Mouse (Mus musculus) heart, embryonic 16.5 days (tissue): ENCODE measurements around the gene Gm10645. TPM values are rescaled to one million over a fixed set of nuclear protein-coding genes. Genes with fewer than 3 reads are reported as not detected.

ENCODE experiments used
- ATAC-seq: fragments of 200-750 bp; cut with Nextera tagmentation; replicated peaks from 2 replicates; pipeline ENCODE4 v1.8.0; 2017; ENCODE audit warnings: moderate number of reproducible peaks; ENCODE audit not compliant: insufficient read depth, low FRiP score; ENCODE audit errors: extremely low read depth
- H3K27ac ChIP-seq: fragments of 300-500 bp; sonication (generic); 2 replicates; pipeline ENCODE4 v1.5.1; 2014; ENCODE audit warnings: mild to moderate bottlenecking, low read length, control low read depth, moderate library complexity
- H3K27me3 ChIP-seq: fragments of 300-500 bp; sonication (generic); 2 replicates; pipeline ENCODE4 v1.6.1; 2014; ENCODE audit warnings: low read length, mixed read lengths; ENCODE audit not compliant: control insufficient read depth, insufficient read depth
- H3K36me3 ChIP-seq: fragments of 300-500 bp; sonication (generic); 2 replicates; pipeline ENCODE4 v1.6.1; 2014; ENCODE audit not compliant: control insufficient read depth, insufficient read depth
- H3K4me1 ChIP-seq: fragments of 300-500 bp; sonication (generic); 2 replicates; pipeline ENCODE4 v1.6.1; 2014; ENCODE audit warnings: low read length, mixed read lengths; ENCODE audit not compliant: control insufficient read depth, insufficient read depth
- H3K4me2 ChIP-seq: fragments of 300-500 bp; sonication (generic); 2 replicates; pipeline ENCODE4 v1.6.1; 2014; ENCODE audit warnings: low read depth, mild to moderate bottlenecking, control low read depth, low read length
- H3K4me3 ChIP-seq: fragments of 300-500 bp; sonication (generic); 2 replicates; pipeline ENCODE4 v1.5.1; 2014; ENCODE audit warnings: mild to moderate bottlenecking, control low read depth, low read length
- H3K9ac ChIP-seq: fragments of 300-500 bp; sonication (generic); 2 replicates; pipeline ENCODE4 v1.6.1; 2014; ENCODE audit warnings: low read length, control low read depth
- H3K9me3 ChIP-seq: fragments of 300-500 bp; sonication (generic); replicated peaks from 2 replicates; pipeline ENCODE4 v1.6.1; 2016; ENCODE audit warnings: low read length; ENCODE audit not compliant: control insufficient read depth
- WGBS: fragments of 180-500 bp; shearing (Covaris S2); extraction: QIAGEN DNeasy Blood & Tissue Kit; methylation state at CpG from one replicate; pipeline ENCODE4 v1.1.7; 2014; 5-methylcytosine and 5-hydroxymethylcytosine counted together
- polyA plus RNA-seq: library from polyadenylated mRNA; unstranded; fragments of >200 nt; fragmentation: Nextera tagmentation; extraction: Ambion mirVana; gene quantifications from 2 replicates; pipeline ENCODE4 v1.2.1, GENCODE M21; 2015

The Gm10645 gene
- polyA plus RNA-seq, 1 experiment from 2014 or later, result 0.58 TPM

GRCm38 (mm10) chr8:83140068-83140467, 25.9 kb downstream of the Gm10645 start:
- Histone ChIP-seq H3K27ac (no peak overlapping the region), H3K9ac (no peak overlapping the region), H3K4me2 (no peak overlapping the region), H3K9me3 (no peaks in the 10 kb centered on the region), H3K4me3 (no peak overlapping the region), H3K4me1 (peaks cover 8% of the 10 kb centered on the region), H3K27me3 (no peaks in the 10 kb centered on the region), H3K36me3 (no peaks in the 10 kb centered on the region)
- no peak for ATAC-seq
- WGBS, result 48% methylated on average over 1 of the region's 1 CpGs

GRCm38 (mm10) chr8:83135086-83135485, 30.9 kb downstream of the Gm10645 start:
- ATAC-seq, result no peak
- no peaks in the 10 kb centered on the region for H3K36me3 ChIP-seq
- H3K27me3 ChIP-seq, result no peaks in the 10 kb centered on the region
- H3K9ac ChIP-seq, result no peak overlapping the region
- no peak overlapping the region for H3K27ac ChIP-seq
- no peak overlapping the region for H3K4me3 ChIP-seq
- H3K9me3 ChIP-seq, result no peaks in the 10 kb centered on the region
- 43% methylated on average over 2 of the region's 2 CpGs for WGBS
- H3K4me2 ChIP-seq, result no peak overlapping the region
- H3K4me1 ChIP-seq, result peaks cover 13% of the 10 kb centered on the region

Other genes starting within 250 kb of the Gm10645 start
- 0.66 and 1.1 TPM in 2 replicates for gene Tbc1d9, start 818 bp downstream of the Gm10645 start, polyA plus RNA-seq
- not detected in 2 replicates for gene Ucp1, start 124.2 kb upstream of the Gm10645 start, polyA plus RNA-seq
- gene Elmod2, start 166.3 kb upstream of the Gm10645 start, polyA plus RNA-seq, result 9.8 and 10.4 TPM in 2 replicates
- not detected in 2 replicates for gene Mgat4d, start 182.3 kb upstream of the Gm10645 start, polyA plus RNA-seq
- 0.04 and 0.05 TPM in 2 replicates for gene Clgn, start 223.7 kb upstream of the Gm10645 start, polyA plus RNA-seq